Mouse (Mus musculus) heart, adult 9 months (tissue): Measurements from ENCODE around the gene Wfdc8.

Source experiments
- DNase-seq, 2 experiments: peaks; one replicate each; pipeline ENCODE4 v3.0.0; 2022; ENCODE audit warnings: low spot score in 2 of 2

Wfdc8 gene

DNA sequence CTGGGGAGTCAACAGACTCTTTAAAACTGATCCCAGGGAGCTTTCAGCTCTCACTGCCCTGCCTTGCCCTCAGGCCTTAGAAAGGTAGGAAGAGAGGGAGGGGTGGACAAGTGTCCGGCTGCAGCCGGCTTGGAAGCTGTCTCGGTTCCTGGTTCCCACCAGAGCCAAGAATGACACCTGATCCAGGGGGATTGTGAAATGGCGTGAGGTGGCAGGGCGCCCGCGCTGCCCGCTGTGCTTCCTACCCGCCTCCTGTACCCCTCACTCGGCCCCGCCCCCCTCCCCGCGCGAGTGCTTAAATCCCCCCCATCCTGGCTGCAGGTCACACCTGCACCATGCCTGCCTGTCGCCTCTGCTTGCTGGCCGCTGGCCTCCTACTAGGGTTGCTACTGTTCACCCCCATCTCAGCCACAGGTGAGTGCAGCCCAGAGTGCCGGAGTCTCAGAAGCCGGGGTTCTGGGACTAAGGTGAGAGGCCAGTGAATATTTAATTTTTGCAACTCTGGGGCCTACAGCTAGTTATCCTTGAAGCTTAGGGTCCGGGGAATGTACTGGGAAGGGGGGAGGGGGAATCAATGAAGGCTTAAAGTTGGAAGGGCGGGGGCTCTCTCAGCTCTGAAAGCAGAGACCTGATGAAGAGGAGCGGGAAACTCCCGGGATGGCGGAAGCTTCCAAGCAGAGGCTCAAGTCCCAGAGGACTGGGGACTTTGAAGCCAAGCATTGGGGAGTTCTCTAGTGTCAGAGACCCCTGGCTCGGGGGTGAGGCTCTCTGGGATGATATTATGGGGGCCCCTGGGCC, 50.8 kb downstream of the Wfdc8 start, which contains the start of gene Wfdc2:
Wfdc2 (plus strand) TSS at position 23 of the 798 bp plus-strand sequence.
- DNase-seq, result no peak

DNA sequence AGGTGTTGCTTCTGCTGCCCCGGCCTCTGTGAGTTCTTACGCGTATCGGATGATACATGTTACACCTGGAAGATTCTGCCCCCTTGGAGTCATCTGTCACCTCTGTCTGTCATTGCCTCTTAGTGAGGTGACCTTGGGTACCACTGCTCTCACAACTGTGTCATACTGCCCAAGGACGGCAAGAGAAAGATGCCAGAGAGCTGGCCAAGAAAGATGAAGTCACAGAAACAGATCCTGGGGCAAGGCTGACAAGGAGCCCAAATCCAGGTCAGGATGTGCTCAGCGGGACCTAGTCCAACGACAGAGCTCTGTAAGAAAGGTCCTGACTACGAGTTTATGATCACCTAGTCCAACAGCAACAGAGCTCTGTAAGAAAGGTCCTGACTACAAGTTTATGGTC, 53.3 kb downstream of the Wfdc8 start:
- DNase-seq, result no peak

DNA sequence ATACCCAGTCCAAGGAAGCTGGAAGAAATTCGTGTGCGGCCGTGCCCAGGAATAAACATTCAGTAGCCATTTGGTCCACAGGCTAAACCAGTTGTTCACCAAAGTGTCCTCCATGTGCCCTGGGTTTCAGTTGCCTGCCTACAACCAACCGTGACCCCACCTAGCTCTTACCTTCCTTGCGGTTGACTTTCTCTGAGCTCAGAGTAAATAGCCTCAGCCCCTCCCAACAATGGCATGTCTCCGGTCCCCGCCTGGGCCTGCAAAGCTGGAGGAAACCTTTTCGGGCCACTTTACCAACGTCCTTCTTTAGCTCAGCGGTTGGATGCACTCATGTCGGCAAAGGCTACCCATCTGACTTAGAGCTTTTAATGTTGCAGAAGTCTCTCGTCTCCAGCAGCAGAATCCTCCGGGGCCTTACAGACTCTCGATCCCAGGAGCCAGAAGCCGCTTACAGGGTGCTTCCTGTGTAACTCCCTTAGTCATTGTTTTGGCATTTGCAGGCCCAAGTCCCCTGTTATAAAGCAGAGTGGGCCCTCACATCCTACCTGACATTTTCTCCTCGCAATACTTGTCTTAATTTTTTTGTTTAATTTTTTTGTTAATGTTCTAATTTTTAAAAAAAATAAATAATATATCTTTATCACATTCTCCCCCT, 54.3 kb downstream of the Wfdc8 start:
- DNase-seq, result no peak

DNA sequence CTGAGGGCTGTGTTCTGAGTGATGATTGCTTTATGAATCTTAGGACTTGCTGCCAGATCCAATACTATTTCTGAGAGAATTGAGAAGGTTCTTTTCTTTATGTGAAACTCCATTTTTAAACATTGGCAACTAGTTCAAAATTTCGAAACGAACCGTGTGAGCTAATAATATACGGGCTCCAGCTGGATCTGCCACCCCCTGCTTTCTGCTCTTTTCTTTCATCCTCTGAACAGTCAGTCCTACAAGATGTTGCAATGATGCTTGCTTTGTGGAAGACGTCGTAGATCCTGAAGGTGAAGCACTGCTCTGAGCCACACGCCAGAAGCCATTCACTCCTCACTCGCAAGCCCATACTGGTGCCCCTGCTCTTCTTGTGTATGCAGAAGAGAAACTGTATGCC, 55.0 kb downstream of the Wfdc8 start:
- DNase-seq, result no peak

DNA sequence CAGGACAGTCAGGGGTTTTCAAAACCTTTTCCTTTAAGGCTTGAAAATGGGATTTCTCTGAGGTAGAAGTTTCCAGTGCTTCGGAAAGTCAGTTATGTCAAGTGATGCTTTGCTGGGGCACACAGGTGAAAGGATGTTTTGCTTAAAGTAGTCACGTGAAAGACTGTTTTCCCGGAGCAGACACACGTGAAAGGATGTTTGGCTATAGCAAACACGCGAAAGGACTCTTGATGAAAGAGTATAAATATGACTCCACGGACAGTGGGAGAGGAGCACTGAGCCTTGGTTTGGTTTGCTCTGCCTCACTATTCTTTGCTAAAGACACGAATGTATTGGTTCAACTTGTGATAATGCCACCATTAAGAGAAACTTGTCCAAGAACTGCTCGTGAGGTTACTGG, 61.9 kb downstream of the Wfdc8 start:
- DNase-seq, result no peak

DNA sequence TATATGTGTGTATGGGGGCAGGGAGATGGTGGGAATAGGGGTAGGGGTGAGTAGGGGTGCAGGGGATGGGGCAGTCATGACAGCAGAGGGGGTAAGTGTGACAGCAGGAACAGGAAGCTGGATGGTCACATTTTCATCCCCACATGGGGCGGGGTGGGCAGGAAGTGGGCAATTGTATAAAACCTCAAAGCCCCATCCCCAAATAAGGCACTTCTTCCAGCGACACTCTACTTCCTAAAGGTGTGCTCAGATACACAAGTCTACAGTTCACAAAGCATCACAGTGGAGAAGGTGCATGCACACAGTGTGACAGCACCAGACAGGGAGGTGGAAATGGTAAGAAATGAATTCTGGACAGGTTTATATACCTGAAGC, 62.5 kb downstream of the Wfdc8 start:
- DNase-seq, result no peak

DNA sequence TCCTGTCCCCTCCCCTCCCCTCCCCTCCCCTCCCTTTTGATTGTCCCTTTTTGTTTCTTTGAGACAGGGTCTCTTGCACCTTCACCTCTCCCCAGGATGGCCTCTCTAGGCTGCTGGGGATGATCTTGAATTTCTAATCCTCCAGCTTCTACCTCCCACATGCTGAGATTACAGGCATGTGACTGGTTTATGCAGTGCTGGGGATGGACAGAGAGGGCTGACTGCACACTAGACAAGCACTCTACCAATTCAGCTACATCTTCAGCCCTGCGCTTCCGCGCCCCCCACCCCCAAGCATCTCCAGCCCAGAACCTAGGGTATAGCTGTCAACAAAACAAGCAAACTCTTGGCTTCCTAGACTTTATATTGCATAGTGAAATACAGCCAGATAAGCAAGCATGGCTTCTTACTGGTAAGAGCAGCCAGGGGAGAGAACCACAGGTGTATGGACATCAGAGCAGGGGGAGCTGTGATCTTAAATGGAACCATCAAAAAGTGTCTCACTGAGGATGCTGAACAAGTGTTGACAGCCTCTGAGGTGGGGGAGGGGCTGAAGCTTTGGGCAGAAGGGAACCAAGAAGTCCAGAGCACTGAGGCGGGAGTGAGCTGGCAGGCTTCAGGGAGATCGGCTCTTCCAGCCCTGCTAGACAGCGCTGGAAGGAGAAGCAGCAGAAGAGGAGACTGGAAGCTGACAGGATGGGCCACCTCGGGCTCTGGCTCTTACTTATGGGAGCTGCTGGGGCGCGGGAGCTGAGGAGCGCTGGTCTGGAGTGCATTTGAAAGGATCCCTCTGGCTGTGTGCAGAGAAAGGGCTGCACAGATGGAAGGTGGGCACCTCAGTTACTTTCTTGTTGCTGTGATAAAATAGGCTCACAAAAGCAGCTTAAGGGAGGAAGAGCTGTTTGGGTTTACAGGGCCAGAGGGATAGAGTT, 63.2 kb downstream of the Wfdc8 start:
- no peak for DNase-seq

DNA sequence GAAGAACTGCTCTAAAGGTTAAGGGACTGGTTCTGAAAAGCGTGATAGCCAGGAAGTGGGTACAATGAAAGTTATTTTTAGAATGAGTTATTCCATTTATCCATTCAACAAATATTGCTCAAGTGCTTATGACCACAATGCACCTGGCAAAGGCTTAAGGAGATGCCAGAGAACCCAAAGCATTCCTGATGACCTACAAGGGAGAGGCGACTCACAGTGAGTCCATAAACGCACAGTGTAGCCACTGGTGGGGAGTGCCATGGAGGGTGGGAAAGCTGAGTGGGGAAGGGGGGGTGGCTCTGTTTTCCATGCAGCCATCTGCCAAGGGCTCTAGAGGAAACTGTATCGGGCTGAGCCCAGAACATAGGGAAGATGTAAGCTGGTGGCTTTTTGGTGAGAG, 64.1 kb downstream of the Wfdc8 start:
- DNase-seq, result no peak
